Mouse (Mus musculus): ENCODE results near the gene Mtfr2. TPM values are rescaled to one million over a fixed set of nuclear protein-coding genes. Genes with fewer than 3 reads are reported as not detected.

Gene Mtfr2
- 2.4 and 3.2 TPM in 2 replicates for polyA plus RNA-seq (2016; fragmentation: Nextera tagmentation; extraction: Ambion mirVana)

- ATAC-seq (ENCODE audit: insufficient number of reproducible peaks, low FRiP score), result peak; percentile 97
Measured at GRCm38 (mm10) chr10:20347285-20348214, at the start of gene Mtfr2. Gene Mtfr2 (plus strand): TSS chr10:20347770.

GRCm38 (mm10) chr10:20298152-20298920, 49.2 kb upstream of the Mtfr2 start:
- no peak for ATAC-seq (ENCODE audit: insufficient number of reproducible peaks, low FRiP score)
- no peaks in the 10 kb centered on the region for H3K27me3 ChIP-seq (replicated peaks)
- no peaks in the 10 kb centered on the region for H3K36me3 ChIP-seq
- 0 out of 2 replicates have a peak overlapping the region, but pooled peaks have one; percentile 5 for H3K4me2 ChIP-seq
- WGBS, result 29% methylated on average over 3 of the region's 3 CpGs
- peak overlapping the region; percentile 93 for H3K27ac ChIP-seq (ENCODE audit: poor library complexity, severe bottlenecking)
- no peak overlapping the region for H3K4me3 ChIP-seq
- no peak overlapping the region for H3K9ac ChIP-seq
- H3K9me3 ChIP-seq (replicated peaks), result no peaks in the 10 kb centered on the region
- H3K4me1 ChIP-seq (replicated peaks), result peaks cover 7% of the 10 kb centered on the region

More at GRCm38 (mm10) chr10:20347285-20348214, at the start of gene Mtfr2:
- Histone ChIP-seq H3K36me3 (peaks cover 35% of the 10 kb centered on the region), H3K4me3 (peak within 1 kb of the TSS; percentile 95), H3K27ac (ENCODE audit: poor library complexity, severe bottlenecking) (peak within 1 kb of the TSS; percentile 68), H3K9me3 (replicated peaks) (no peaks in the 10 kb centered on the region), H3K9ac (peak within 1 kb of the TSS; percentile 79), H3K4me2 (peak within 1 kb of the TSS; percentile 77), H3K4me1 (replicated peaks) (peaks cover 7% of the 10 kb centered on the region; the same call in 1 of the 2 replicates), H3K27me3 (replicated peaks) (no peaks in the 10 kb centered on the region)
- WGBS, result 1% methylated on average over 58 of the region's 58 CpGs

GRCm38 (mm10) chr10:20299114-20299513, 48.5 kb upstream of the Mtfr2 start:
- Histone ChIP-seq H3K27me3 (replicated peaks) (no peaks in the 10 kb centered on the region), H3K4me3 (no peak overlapping the region), H3K9me3 (replicated peaks) (no peaks in the 10 kb centered on the region), H3K9ac (no peak overlapping the region), H3K27ac (ENCODE audit: poor library complexity, severe bottlenecking) (no peak overlapping the region), H3K4me1 (replicated peaks) (peaks cover 7% of the 10 kb centered on the region), H3K36me3 (no peaks in the 10 kb centered on the region), H3K4me2 (no peak overlapping the region)
- 80% methylated on average over 5 of the region's 5 CpGs for WGBS
- ATAC-seq (ENCODE audit: insufficient number of reproducible peaks, low FRiP score), result no peak

- WGBS, result 52% methylated on average over 11 of the region's 11 CpGs
- no peaks in the 10 kb centered on the region for H3K27me3 ChIP-seq (replicated peaks)
- H3K9ac ChIP-seq, result peak overlapping the region; percentile 83
- peak overlapping the region; percentile 77 for H3K4me2 ChIP-seq
- peak overlapping the region; percentile 85 for H3K4me3 ChIP-seq
- H3K27ac ChIP-seq (ENCODE audit: poor library complexity, severe bottlenecking), result peak overlapping the region; percentile 99
- H3K36me3 ChIP-seq, result 0 out of 2 replicates have a peak, but pooled peaks cover 2% of the 10 kb centered on the region
- H3K4me1 ChIP-seq (replicated peaks), result peaks cover 12% of the 10 kb centered on the region
- H3K9me3 ChIP-seq (replicated peaks), result no peaks in the 10 kb centered on the region
- no peak for ATAC-seq (ENCODE audit: insufficient number of reproducible peaks, low FRiP score)
Measured at GRCm38 (mm10) chr10:20310969-20311769, 36.4 kb upstream of the Mtfr2 start.

GRCm38 (mm10) chr10:20311918-20312735, 35.4 kb upstream of the Mtfr2 start, which contains the start of gene Bclaf1:
Gene Bclaf1 (plus strand): TSS chr10:20312469.
- Histone ChIP-seq H3K4me3 (peak within 1 kb of the TSS; percentile 85), H3K4me1 (replicated peaks) (peaks cover 14% of the 10 kb centered on the region)
- WGBS, result under 1% methylated on average over 84 of the region's 84 CpGs

GRCm38 (mm10) chr10:20312736-20313301, 34.8 kb upstream of the Mtfr2 start:
- ATAC-seq (ENCODE audit: insufficient number of reproducible peaks, low FRiP score), result peak; percentile 78
- H3K4me2 ChIP-seq, result peak overlapping the region; percentile 77
- whole genome bisulfite sequencing, result under 1% methylated on average over 54 of the region's 54 CpGs
- peak overlapping the region; percentile 93 for H3K9ac ChIP-seq
- H3K4me3 ChIP-seq, result peak overlapping the region; percentile 85
- peaks cover 18% of the 10 kb centered on the region for H3K4me1 ChIP-seq (replicated peaks)
- H3K27me3 ChIP-seq (replicated peaks), result no peaks in the 10 kb centered on the region
- peak overlapping the region; percentile 99 for H3K27ac ChIP-seq (ENCODE audit: poor library complexity, severe bottlenecking)
- no peaks in the 10 kb centered on the region for H3K9me3 ChIP-seq (replicated peaks)
- 0 out of 2 replicates have a peak, but pooled peaks cover 2% of the 10 kb centered on the region for H3K36me3 ChIP-seq

More at GRCm38 (mm10) chr10:20311918-20312735, 35.4 kb upstream of the Mtfr2 start, which contains the start of gene Bclaf1:
- peak; percentile 99 for ATAC-seq (ENCODE audit: insufficient number of reproducible peaks, low FRiP score)
- Histone ChIP-seq H3K27ac (ENCODE audit: poor library complexity, severe bottlenecking) (peak within 1 kb of the TSS; percentile 99), H3K27me3 (replicated peaks) (no peaks in the 10 kb centered on the region), H3K36me3 (0 out of 2 replicates have a peak, but pooled peaks cover 2% of the 10 kb centered on the region), H3K9ac (peak within 1 kb of the TSS; percentile 93), H3K4me2 (peak within 1 kb of the TSS; percentile 77), H3K9me3 (replicated peaks) (no peaks in the 10 kb centered on the region)

- Histone ChIP-seq H3K27me3 (replicated peaks) (no peaks in the 10 kb centered on the region), H3K27ac (ENCODE audit: poor library complexity, severe bottlenecking) (no peak overlapping the region; the same call in 1 of the 2 replicates), H3K9me3 (replicated peaks) (no peaks in the 10 kb centered on the region), H3K36me3 (peaks cover 4% of the 10 kb centered on the region), H3K9ac (peak overlapping the region; percentile 93), H3K4me2 (peak overlapping the region; percentile 77), H3K4me1 (replicated peaks) (peaks cover 18% of the 10 kb centered on the region), H3K4me3 (peak overlapping the region; percentile 85)
- 38% methylated on average over 13 of the region's 13 CpGs for WGBS
- ATAC-seq (ENCODE audit: insufficient number of reproducible peaks, low FRiP score), result no peak
Measured at GRCm38 (mm10) chr10:20313447-20313846, 34.1 kb upstream of the Mtfr2 start.

GRCm38 (mm10) chr10:20313941-20314340, 33.6 kb upstream of the Mtfr2 start:
- H3K9me3 ChIP-seq (replicated peaks), result no peaks in the 10 kb centered on the region
- H3K9ac ChIP-seq, result no peak overlapping the region
- H3K4me2 ChIP-seq, result peak overlapping the region; percentile 49
- peaks cover 18% of the 10 kb centered on the region for H3K4me1 ChIP-seq (replicated peaks)
- no peak overlapping the region for H3K27ac ChIP-seq (ENCODE audit: poor library complexity, severe bottlenecking)
- peaks cover 8% of the 10 kb centered on the region for H3K36me3 ChIP-seq
- H3K27me3 ChIP-seq (replicated peaks), result no peaks in the 10 kb centered on the region
- no peak for ATAC-seq (ENCODE audit: insufficient number of reproducible peaks, low FRiP score)
- 83% methylated on average over 4 of the region's 4 CpGs for WGBS
- H3K4me3 ChIP-seq, result peak overlapping the region; percentile 85; the same call in 1 of the 2 replicates

GRCm38 (mm10) chr10:20314797-20315196, 32.8 kb upstream of the Mtfr2 start:
- H3K4me1 ChIP-seq (replicated peaks), result peaks cover 18% of the 10 kb centered on the region
- no peak overlapping the region for H3K9ac ChIP-seq
- ATAC-seq (ENCODE audit: insufficient number of reproducible peaks, low FRiP score), result no peak
- H3K36me3 ChIP-seq, result peaks cover 15% of the 10 kb centered on the region
- WGBS, result 47% methylated on average over 2 of the region's 2 CpGs
- H3K4me3 ChIP-seq, result no peak overlapping the region
- no peak overlapping the region for H3K27ac ChIP-seq (ENCODE audit: poor library complexity, severe bottlenecking)
- H3K4me2 ChIP-seq, result no peak overlapping the region
- no peaks in the 10 kb centered on the region for H3K9me3 ChIP-seq (replicated peaks)
- no peaks in the 10 kb centered on the region for H3K27me3 ChIP-seq (replicated peaks)
